Mouse (Mus musculus): Measurements from ENCODE around the gene Tmem273. TPM values are rescaled to one million over a fixed set of nuclear protein-coding genes. Genes with fewer than 3 reads are reported as not detected.

Gene Tmem273
- polyA plus RNA-seq, 1 experiment from 2014 or later: 0.73 TPM

DNA sequence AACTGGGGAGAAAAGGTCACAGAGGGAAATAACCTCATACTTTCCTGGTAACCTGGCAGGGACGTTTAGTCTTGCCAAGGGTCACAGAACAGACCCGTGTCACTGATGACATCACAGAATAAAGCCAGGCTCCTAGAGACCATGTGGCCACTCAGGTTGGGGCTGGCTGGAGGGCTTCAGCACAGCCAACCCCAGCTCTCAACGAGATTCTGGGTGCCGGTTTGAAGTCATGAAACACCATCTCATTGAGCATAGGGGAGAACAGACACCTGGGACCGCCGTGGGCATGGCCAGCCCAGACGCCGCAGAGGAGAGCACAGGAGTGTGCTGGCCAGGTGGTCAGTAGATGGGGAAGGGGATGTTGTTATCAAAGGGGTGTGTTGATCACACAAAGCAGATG is 48.1 kb downstream of the Tmem273 start, which contains the start of gene Fam170b:
TSS of gene Fam170b (plus strand) at position 116 of the 400 bp plus-strand sequence.
- Histone ChIP-seq H3K9ac (no peak within 1 kb of the TSS), H3K4me3 (no peak within 1 kb of the TSS), H3K9me3 (replicated peaks) (no peaks in the 10 kb centered on the region), H3K27me3 (no peaks in the 10 kb centered on the region), H3K27ac (no peak within 1 kb of the TSS), H3K36me3 (no peaks in the 10 kb centered on the region), H3K4me2 (no peak within 1 kb of the TSS), H3K4me1 (replicated peaks) (peaks cover 4% of the 10 kb centered on the region; the same call in 1 of the 2 replicates)
- no peak for ATAC-seq (replicated peaks; ENCODE audit: insufficient number of reproducible peaks, insufficient read depth, low FRiP score, low read depth)
- 76% methylated on average over 8 of the region's 8 CpGs for WGBS

DNA sequence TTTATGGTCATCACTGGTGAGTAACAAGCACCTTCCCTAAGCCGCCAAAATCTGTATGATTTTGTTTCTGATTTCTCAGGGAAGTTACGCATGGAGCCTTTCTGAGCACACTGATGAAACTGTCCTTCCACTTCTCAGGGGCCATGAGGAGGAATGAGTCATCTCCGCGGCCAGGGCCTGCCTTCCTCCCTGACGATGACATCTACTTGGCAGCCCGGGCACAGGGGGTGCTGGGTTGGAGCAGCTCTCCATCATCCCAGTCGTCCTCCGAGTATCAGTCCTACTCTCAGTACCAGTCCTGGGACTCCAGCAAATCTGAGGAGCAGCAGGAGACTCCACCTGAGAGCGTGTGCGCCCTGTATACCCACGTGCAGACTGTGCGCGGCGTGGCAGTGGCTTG is 49.4 kb downstream of the Tmem273 start:
- no peaks in the 10 kb centered on the region for H3K27me3 ChIP-seq
- peak overlapping the region; percentile 25; the same call in 1 of the 2 replicates for H3K4me2 ChIP-seq

DNA sequence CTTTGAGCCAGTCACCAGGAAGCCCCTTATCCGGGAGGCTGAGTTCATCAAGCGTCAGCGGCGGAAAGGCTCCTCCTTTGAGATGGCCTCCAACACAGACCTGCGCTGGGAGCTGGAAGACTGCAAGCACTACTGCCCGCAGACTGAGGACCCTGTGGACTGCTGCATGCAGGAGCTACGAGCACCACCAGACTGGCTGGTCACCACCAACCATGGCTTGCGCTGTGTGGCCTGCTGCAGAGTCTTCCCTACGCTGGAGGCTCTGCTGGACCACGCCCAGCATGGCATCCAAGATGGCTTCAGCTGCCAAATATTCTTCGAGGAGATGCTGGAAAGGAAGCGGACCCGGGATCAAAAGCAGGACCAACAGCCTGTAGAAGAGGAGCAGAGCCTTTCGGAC is 49.8 kb downstream of the Tmem273 start:
- peak overlapping the region; percentile 25; the same call in 1 of the 2 replicates for H3K4me2 ChIP-seq
- 77% methylated on average over 14 of the region's 14 CpGs for WGBS

More for the DNA sequence above, 49.4 kb downstream of the Tmem273 start:
- 60% methylated on average over 14 of the region's 14 CpGs for WGBS
- Histone ChIP-seq H3K27ac (no peak overlapping the region), H3K36me3 (no peaks in the 10 kb centered on the region), H3K9ac (no peak overlapping the region), H3K4me3 (no peak overlapping the region), H3K4me1 (replicated peaks) (peaks cover 4% of the 10 kb centered on the region; the same call in 1 of the 2 replicates), H3K9me3 (replicated peaks) (no peaks in the 10 kb centered on the region)
- ATAC-seq (replicated peaks; ENCODE audit: insufficient number of reproducible peaks, insufficient read depth, low FRiP score, low read depth): no peak; the same call in 1 of the 2 replicates

DNA sequence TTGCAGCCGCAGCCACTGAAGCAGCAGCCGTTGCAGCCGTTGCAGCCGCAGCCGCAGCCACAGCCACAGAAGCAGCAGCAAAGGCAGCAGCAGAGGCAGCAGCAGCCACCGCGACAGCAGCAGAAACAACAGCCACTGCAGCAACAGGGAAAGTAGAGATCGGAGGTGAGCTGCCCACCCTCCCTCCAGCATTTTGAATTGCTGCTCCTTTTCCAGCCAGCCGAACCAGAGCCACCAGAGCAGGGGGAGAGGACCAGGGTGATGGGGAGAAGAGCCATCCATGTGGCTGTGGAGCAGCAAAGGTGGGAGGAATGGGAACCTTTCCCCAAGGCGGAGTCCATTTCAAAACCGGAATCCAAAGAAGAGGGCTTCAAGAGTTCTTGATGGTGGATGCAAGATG is 50.4 kb downstream of the Tmem273 start:
- no peak overlapping the region for H3K9ac ChIP-seq
- H3K9me3 ChIP-seq (replicated peaks): no peaks in the 10 kb centered on the region
- peaks cover 4% of the 10 kb centered on the region; the same call in 1 of the 2 replicates for H3K4me1 ChIP-seq (replicated peaks)
- WGBS: 91% methylated on average over 11 of the region's 11 CpGs
- H3K4me3 ChIP-seq: no peak overlapping the region
- H3K27ac ChIP-seq: no peak overlapping the region
- ATAC-seq (replicated peaks; ENCODE audit: insufficient number of reproducible peaks, insufficient read depth, low FRiP score, low read depth): no peak
- no peak overlapping the region for H3K4me2 ChIP-seq
- no peaks in the 10 kb centered on the region for H3K36me3 ChIP-seq
- no peaks in the 10 kb centered on the region for H3K27me3 ChIP-seq

More for the DNA sequence above, 49.8 kb downstream of the Tmem273 start:
- H3K27me3 ChIP-seq: no peaks in the 10 kb centered on the region
- no peak overlapping the region for H3K9ac ChIP-seq
- H3K9me3 ChIP-seq (replicated peaks): no peaks in the 10 kb centered on the region
- no peak; the same call in 1 of the 2 replicates for ATAC-seq (replicated peaks; ENCODE audit: insufficient number of reproducible peaks, insufficient read depth, low FRiP score, low read depth)
- peaks cover 4% of the 10 kb centered on the region; the same call in 1 of the 2 replicates for H3K4me1 ChIP-seq (replicated peaks)
- no peak overlapping the region for H3K4me3 ChIP-seq
- H3K27ac ChIP-seq: no peak overlapping the region
- H3K36me3 ChIP-seq: no peaks in the 10 kb centered on the region

DNA sequence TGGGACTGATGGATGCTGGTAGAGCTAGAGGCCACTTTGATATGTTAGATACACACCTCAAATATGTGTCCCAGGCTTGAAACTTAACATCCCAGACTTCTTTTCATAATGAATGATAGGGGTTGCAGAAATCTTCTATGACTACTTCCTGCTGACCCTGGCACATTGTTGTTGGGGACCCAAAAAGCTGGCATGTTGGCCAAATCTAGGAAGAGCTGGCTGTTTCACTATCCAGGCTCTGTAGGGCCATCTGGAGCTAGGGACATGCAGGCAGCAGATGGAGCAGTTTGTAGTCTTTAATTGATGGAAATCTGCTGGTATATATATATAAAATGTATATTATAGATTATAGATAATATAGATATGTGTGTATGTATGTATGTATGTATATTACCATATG is 56.3 kb downstream of the Tmem273 start:
- ATAC-seq (replicated peaks; ENCODE audit: insufficient number of reproducible peaks, insufficient read depth, low FRiP score, low read depth): no peak
- no peak overlapping the region for H3K9ac ChIP-seq
- no peak overlapping the region for H3K27ac ChIP-seq
- no peaks in the 10 kb centered on the region for H3K9me3 ChIP-seq (replicated peaks)
- H3K4me3 ChIP-seq: no peak overlapping the region
- H3K27me3 ChIP-seq: no peaks in the 10 kb centered on the region
- no peaks in the 10 kb centered on the region for H3K4me1 ChIP-seq (replicated peaks)
- no peaks in the 10 kb centered on the region for H3K36me3 ChIP-seq
- no peak overlapping the region for H3K4me2 ChIP-seq

DNA sequence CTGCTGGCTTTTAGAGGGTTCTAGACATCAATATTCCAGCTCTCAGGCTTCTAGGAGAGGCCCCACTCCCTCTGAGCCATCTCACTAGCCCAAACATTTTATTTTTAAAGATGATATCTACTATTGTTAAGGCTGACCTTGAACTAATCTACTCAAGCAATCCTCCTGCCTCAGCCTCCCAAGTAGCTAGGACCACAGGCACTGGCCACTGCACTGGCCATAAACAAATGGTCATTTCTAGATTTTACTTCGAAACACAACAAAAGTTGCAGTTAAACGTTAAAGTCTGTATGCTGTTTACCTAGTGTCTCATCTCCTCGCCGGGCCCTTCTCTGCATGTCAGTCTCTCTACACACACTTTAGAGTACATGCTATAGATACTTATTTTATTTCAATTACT is 68.3 kb downstream of the Tmem273 start:
- peaks cover 22% of the 10 kb centered on the region for H3K4me1 ChIP-seq (replicated peaks)

DNA sequence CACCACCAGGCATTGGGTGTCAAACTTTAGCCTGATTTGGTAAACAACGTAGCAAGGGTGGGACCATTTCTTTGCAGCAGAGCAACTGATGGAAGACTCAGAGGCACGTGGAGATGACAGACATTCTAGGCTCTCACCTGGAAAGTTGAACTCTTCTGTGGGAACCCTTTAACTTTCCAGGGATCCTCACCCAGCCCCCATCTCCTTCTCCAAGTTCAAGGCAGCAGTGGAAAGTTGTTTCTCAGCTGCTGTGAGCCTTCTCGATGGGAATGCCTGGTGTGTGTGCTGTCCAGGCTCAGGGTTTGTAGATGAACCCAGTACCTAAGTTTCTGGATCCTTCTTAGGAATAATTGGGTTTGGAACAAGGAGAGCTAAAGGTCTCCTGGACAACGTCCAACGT is 70.5 kb downstream of the Tmem273 start:
- peak overlapping the region; percentile 72 for H3K4me2 ChIP-seq
- no peaks in the 10 kb centered on the region for H3K27me3 ChIP-seq
- no peak overlapping the region for H3K27ac ChIP-seq
- H3K4me3 ChIP-seq: peak overlapping the region; percentile 64
- H3K9ac ChIP-seq: peak overlapping the region; percentile 73
- peaks cover 44% of the 10 kb centered on the region for H3K4me1 ChIP-seq (replicated peaks)
- H3K36me3 ChIP-seq: no peaks in the 10 kb centered on the region
- ATAC-seq (replicated peaks; ENCODE audit: insufficient number of reproducible peaks, insufficient read depth, low FRiP score, low read depth): no peak
- 40% methylated on average over 5 of the region's 5 CpGs for WGBS
- no peaks in the 10 kb centered on the region for H3K9me3 ChIP-seq (replicated peaks)

More for the DNA sequence above, 68.3 kb downstream of the Tmem273 start:
- 84% methylated on average over 4 of the region's 4 CpGs for WGBS
- Histone ChIP-seq H3K36me3 (no peaks in the 10 kb centered on the region), H3K9me3 (replicated peaks) (no peaks in the 10 kb centered on the region), H3K27ac (no peak overlapping the region), H3K4me3 (no peak overlapping the region), H3K27me3 (no peaks in the 10 kb centered on the region), H3K4me2 (no peak overlapping the region), H3K9ac (no peak overlapping the region)
- ATAC-seq (replicated peaks; ENCODE audit: insufficient number of reproducible peaks, insufficient read depth, low FRiP score, low read depth): no peak

DNA sequence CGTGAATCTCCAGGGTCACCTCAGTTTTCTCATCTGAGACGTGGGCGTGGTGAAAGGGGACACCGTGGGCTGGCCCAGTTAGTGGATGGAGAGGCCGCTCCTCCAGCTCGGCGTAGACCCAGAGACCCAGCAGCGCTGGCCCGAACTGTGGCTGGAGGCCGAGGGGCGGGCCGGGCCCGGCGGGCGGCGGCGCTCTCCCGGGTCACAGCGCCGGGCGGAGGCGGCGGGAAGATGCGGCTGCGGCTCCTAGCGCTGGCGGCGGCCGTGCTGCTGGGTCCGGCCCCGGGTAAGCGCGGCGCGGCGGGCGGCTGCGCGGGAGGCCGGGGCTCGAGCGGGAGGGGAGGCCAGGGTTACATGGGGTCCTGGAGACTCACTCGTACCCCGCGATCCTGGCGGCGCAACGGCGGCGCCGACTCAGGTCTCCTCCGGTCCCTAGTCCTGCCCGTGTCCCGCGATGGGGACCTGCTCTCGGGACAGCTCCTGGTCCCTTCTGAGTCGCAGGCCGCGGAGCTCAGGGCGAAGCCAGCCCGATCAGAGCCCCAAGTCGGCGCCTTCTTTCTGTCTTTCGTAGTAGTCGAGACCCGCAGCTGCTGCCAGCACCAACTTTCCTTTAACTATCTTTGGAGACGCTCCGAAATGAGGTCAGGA is 71.0 kb downstream of the Tmem273 start, which contains the start of gene Vstm4:
TSS of gene Vstm4 (plus strand) at position 76 of the 648 bp plus-strand sequence.
- Histone ChIP-seq H3K9ac (peak within 1 kb of the TSS; percentile 73), H3K4me2 (peak within 1 kb of the TSS; percentile 72), H3K9me3 (replicated peaks) (no peaks in the 10 kb centered on the region), H3K36me3 (no peaks in the 10 kb centered on the region), H3K4me1 (replicated peaks) (peaks cover 49% of the 10 kb centered on the region), H3K27ac (peak within 1 kb of the TSS; percentile 71), H3K4me3 (peak within 1 kb of the TSS; percentile 64), H3K27me3 (no peaks in the 10 kb centered on the region)
- peak; percentile 73 for ATAC-seq (replicated peaks; ENCODE audit: insufficient number of reproducible peaks, insufficient read depth, low FRiP score, low read depth)
- under 1% methylated on average over 62 of the region's 68 CpGs for WGBS

DNA sequence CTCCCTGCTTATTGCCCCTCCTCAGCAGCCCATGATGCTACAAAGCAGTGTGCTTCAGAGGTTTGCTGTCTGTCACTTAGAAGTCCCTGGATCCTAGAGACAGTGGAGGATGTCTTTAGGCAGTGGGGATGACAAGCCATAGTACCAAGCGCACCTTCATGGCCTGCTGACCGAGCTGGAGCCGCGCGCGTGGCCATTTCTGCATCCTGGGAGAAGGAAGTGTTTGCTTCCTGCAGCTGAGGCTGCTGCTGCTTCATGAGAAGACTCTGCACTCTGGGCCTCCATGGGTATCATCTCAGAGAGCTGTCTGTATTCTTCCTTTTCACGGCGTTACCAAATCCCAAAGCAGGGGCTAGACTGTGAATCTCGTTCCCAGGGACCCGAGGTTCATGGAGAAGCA is 72.6 kb downstream of the Tmem273 start:
- H3K4me1 ChIP-seq (replicated peaks): peaks cover 60% of the 10 kb centered on the region
- no peak overlapping the region for H3K4me3 ChIP-seq
- no peaks in the 10 kb centered on the region for H3K9me3 ChIP-seq (replicated peaks)
- H3K27me3 ChIP-seq: no peaks in the 10 kb centered on the region
- no peak for ATAC-seq (replicated peaks; ENCODE audit: insufficient number of reproducible peaks, insufficient read depth, low FRiP score, low read depth)
- no peak overlapping the region for H3K27ac ChIP-seq
- 0 out of 2 replicates have a peak, but pooled peaks cover 1% of the 10 kb centered on the region for H3K36me3 ChIP-seq
- no peak overlapping the region for H3K9ac ChIP-seq
- H3K4me2 ChIP-seq: 0 out of 2 replicates have a peak overlapping the region, but pooled peaks have one; percentile 8
- WGBS: 90% methylated on average over 10 of the region's 10 CpGs

DNA sequence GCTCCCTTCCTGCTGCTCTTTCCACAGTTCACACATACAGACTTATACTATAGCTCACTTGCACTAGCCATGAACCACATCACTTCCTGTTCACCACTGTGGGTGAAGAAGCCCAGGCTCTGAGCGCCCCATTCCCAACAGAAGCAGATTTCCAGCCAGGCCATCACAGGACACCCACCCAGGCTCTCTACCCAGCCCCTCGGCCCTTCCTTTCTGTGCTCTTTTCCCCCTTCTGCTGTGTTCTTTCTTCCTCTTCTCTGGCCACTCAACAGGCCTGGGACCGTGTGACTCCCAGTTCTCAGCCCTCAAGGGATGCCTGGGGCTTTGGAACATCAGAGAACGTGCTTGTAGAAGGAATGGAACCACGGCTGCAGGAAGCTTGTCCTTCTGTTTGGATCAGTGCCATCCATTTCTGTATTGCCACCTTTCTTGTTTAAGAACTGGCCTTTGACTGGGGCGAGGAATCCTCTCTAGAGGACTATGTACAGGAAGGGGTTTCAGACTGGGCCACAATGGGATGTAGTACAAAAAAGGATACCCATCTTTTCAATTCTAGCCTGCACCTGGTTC is 73.3 kb downstream of the Tmem273 start:
- 0 out of 2 replicates have a peak, but pooled peaks cover 7% of the 10 kb centered on the region for H3K36me3 ChIP-seq
- ATAC-seq (replicated peaks; ENCODE audit: insufficient number of reproducible peaks, insufficient read depth, low FRiP score, low read depth): no peak
- peak overlapping the region; percentile 17 for H3K27ac ChIP-seq
- H3K4me3 ChIP-seq: no peak overlapping the region
- no peak overlapping the region for H3K9ac ChIP-seq
- H3K4me1 ChIP-seq (replicated peaks): peaks cover 60% of the 10 kb centered on the region
- 62% methylated on average over 6 of the region's 6 CpGs for WGBS
- H3K27me3 ChIP-seq: no peaks in the 10 kb centered on the region
- no peaks in the 10 kb centered on the region for H3K9me3 ChIP-seq (replicated peaks)
- no peak overlapping the region for H3K4me2 ChIP-seq

DNA sequence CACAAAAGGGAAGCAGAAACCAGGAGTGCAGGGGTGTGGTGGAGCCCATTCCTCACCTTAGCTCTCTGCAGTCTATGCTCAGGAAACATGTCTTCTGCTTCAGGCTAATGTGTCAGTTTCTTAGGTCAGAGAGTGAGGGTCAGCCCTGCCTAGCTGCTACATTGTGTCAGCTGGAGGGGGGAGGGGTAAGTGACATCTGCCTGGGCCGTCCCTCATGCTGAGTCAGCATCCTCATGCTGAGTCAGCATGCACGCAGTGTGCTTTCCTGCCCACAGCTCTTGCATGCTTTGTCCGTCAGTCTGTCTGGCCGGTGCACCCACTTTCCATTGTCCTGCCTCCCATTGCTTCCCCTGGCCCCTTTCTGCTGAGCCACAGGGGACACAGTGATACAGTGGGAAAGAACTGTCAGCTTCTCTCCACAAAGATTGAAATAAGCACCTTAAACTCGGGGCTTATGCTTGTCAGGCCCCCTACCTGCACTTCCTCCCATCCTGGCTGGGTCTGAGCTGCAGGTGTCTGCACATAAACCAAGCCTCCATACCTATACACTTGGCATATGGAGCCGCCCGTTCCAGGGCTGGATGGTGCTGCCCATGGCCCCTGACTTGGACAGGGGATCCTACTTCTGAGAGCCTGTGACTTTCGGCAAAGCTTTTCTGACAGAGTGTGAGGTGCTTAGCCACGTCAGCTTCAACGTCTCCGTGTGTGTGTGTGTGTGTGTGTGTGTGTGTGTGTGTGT is 74.2 kb downstream of the Tmem273 start:
- H3K9ac ChIP-seq: no peak overlapping the region
- no peaks in the 10 kb centered on the region for H3K27me3 ChIP-seq
- no peak overlapping the region for H3K4me2 ChIP-seq
- no peak for ATAC-seq (replicated peaks; ENCODE audit: insufficient number of reproducible peaks, insufficient read depth, low FRiP score, low read depth)
- no peaks in the 10 kb centered on the region for H3K9me3 ChIP-seq (replicated peaks)
- peaks cover 60% of the 10 kb centered on the region for H3K4me1 ChIP-seq (replicated peaks)
- 56% methylated on average over 11 of the region's 11 CpGs for WGBS
- peak overlapping the region; percentile 91 for H3K27ac ChIP-seq
- H3K36me3 ChIP-seq: 0 out of 2 replicates have a peak, but pooled peaks cover 9% of the 10 kb centered on the region
- H3K4me3 ChIP-seq: no peak overlapping the region

Measured in heart, embryonic 15.5 days (tissue).